Mouse (Mus musculus): ENCODE data around the gene Phldb1. TPM values are rescaled to one million over a fixed set of nuclear protein-coding genes. Genes with fewer than 3 reads are reported as not detected.

The Phldb1 gene
- polyA plus RNA-seq, 1 experiment = 62.2 TPM

DNA sequence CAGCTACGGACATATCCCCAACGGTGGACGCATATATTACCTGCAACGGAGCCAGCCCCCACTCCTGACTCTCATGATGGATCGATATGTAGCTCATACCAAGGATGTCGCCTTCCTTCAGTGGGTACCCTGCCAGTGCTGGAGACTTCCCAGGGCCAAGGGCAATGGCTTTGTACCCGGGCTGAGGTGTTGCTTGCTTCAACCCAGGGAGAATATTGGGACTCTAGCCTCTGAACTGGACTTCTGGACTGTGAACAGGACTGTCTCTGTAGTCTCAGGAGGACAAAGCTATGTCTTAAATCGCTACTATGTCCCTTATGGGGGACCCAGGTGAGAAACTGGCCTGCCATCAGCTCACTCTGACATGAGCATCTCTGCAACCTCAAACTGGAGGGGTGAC lies 52.0 kb downstream of the Phldb1 start:
- TF ChIP-seq USF1 (IDR thresholded peaks at IDR 0.05; ENCODE audit: low read depth) (no peak), POLR2AphosphoS2 (IDR thresholded peaks at IDR 0.05; ENCODE audit: insufficient read length, low read depth) (no peak), SRF (IDR thresholded peaks at IDR 0.05; ENCODE audit: control insufficient read depth, insufficient read length, low read depth) (no peak), E2F4 (IDR thresholded peaks at IDR 0.05; ENCODE audit: insufficient read depth) (no peak), MYOG (IDR thresholded peaks at IDR 0.05; ENCODE audit: control insufficient read depth in 1 of 3, insufficient read depth in 1 of 3, insufficient read length in 2 of 3, low read depth in 2 of 3) (no peak), TCF12 (IDR thresholded peaks at IDR 0.05; ENCODE audit: insufficient read depth, poor library complexity, severe bottlenecking) (no peak), POLR2A (IDR thresholded peaks at IDR 0.05; ENCODE audit: insufficient read length, low read depth) (no peak), MYOD1 (IDR thresholded peaks at IDR 0.05; ENCODE audit: control insufficient read depth in 1 of 3, insufficient read length in 2 of 3, low read depth in 2 of 3) (no peak), MAX (IDR thresholded peaks at IDR 0.05; ENCODE audit: low read depth) (no peak)
- H3K4me3 ChIP-seq = no peak overlapping the region
- H3K36me3 ChIP-seq (ENCODE audit: control insufficient read depth, insufficient read depth) = no peaks in the 10 kb centered on the region
- no peak overlapping the region for H3ac ChIP-seq (ENCODE audit: control insufficient read depth, insufficient read length)
- H3K79me2 ChIP-seq (ENCODE audit: control insufficient read depth, insufficient read depth) = no peaks in the 10 kb centered on the region
- no peak overlapping the region for H3K4me2 ChIP-seq (ENCODE audit: low read depth)
- no peaks in the 10 kb centered on the region for H3K27me3 ChIP-seq (ENCODE audit: control insufficient read depth, insufficient read depth, insufficient read length)

DNA sequence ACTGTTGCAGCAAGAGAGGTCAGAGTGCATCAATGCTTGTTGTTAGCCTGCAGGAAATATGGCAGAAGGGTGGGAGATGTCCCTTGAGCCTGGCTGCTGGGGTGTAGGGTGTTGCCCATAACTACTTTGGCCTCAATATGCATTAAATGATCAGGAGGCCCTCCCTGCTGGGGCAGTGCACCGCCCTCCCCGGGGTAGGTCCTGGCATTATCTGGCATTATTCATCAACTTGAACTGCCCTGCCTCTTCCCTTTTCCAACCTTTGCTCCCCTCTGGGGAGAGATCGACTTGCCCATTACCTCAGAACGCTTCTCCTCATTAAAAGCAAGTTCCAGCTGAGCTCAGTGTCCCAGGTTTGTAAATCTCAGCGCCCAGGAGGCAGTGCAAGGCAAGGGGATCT lies 55.4 kb downstream of the Phldb1 start:
- H3K27me3 ChIP-seq (ENCODE audit: control insufficient read depth, insufficient read depth, insufficient read length) = no peaks in the 10 kb centered on the region
- H3ac ChIP-seq (ENCODE audit: control insufficient read depth, insufficient read length) = no peak overlapping the region
- TF ChIP-seq CEBPB (IDR thresholded peaks at IDR 0.05; ENCODE audit: insufficient read depth, poor library complexity, severe bottlenecking) = no peak
- TF ChIP-seq E2F4 (IDR thresholded peaks at IDR 0.05; ENCODE audit: insufficient read depth) = no peak
- TF ChIP-seq SRF (IDR thresholded peaks at IDR 0.05; ENCODE audit: control insufficient read depth, insufficient read length, low read depth) = no peak
- TF ChIP-seq MYOD1 (IDR thresholded peaks at IDR 0.05; ENCODE audit: control insufficient read depth in 1 of 3, insufficient read length in 2 of 3, low read depth in 2 of 3) = no peak
- TF ChIP-seq USF1 (IDR thresholded peaks at IDR 0.05; ENCODE audit: low read depth) = no peak
- TF ChIP-seq POLR2A (IDR thresholded peaks at IDR 0.05; ENCODE audit: insufficient read length, low read depth) = no peak
- no peak for TF ChIP-seq REST (IDR thresholded peaks at IDR 0.05; ENCODE audit: insufficient read depth, insufficient read length)
- TF ChIP-seq TCF3 (IDR thresholded peaks at IDR 0.05; ENCODE audit: insufficient read length, low read depth) = no peak
- TF ChIP-seq MAX (IDR thresholded peaks at IDR 0.05; ENCODE audit: low read depth) = no peak
- TF ChIP-seq POLR2AphosphoS2 (IDR thresholded peaks at IDR 0.05; ENCODE audit: insufficient read length, low read depth) = no peak
- no peak for TF ChIP-seq TCF12 (IDR thresholded peaks at IDR 0.05; ENCODE audit: insufficient read depth, poor library complexity, severe bottlenecking)
- no peak overlapping the region for H3K4me3 ChIP-seq
- H3K4me2 ChIP-seq (ENCODE audit: low read depth) = no peak overlapping the region
- no peaks in the 10 kb centered on the region for H3K36me3 ChIP-seq (ENCODE audit: control insufficient read depth, insufficient read depth)
- no peaks in the 10 kb centered on the region for H3K79me2 ChIP-seq (ENCODE audit: control insufficient read depth, insufficient read depth)

DNA sequence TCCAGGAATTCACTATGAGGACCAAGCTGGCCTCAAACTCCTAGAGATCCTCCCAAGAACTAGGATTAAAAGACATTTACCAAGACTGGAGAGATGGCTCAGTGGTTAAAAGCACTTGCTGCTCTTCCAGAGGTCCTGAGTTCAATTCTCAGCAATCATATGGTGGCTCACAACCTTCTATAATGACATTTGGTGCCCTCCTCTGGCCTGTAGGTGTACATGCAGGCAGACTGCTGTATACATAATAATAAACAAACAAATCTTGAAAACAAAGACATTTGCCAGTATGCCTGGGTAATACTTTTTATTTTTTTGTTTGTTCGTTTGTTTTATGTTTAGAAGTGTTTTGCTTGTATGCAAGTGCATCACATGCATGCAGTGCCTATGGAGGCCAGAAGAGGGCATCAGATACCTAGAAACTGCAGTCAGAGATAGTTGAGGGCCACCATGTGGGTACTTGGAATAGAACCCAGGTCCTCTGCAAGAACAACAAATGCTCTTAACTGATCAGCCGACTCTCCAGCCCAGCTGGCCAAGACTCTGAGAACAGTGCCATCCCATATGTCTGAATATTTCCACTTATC lies 56.6 kb downstream of the Phldb1 start:
- Histone ChIP-seq H3ac (ENCODE audit: control insufficient read depth, insufficient read length) (no peak overlapping the region), H3K27me3 (ENCODE audit: control insufficient read depth, insufficient read depth, insufficient read length) (no peaks in the 10 kb centered on the region)
- TF ChIP-seq USF1 (IDR thresholded peaks at IDR 0.05; ENCODE audit: low read depth) = no peak
- no peak for TF ChIP-seq REST (IDR thresholded peaks at IDR 0.05; ENCODE audit: insufficient read depth, insufficient read length)
- TF ChIP-seq TCF12 (IDR thresholded peaks at IDR 0.05; ENCODE audit: insufficient read depth, poor library complexity, severe bottlenecking) = no peak
- no peak for TF ChIP-seq E2F4 (IDR thresholded peaks at IDR 0.05; ENCODE audit: insufficient read depth)
- no peak for TF ChIP-seq MYOG (IDR thresholded peaks at IDR 0.05; ENCODE audit: control insufficient read depth in 1 of 3, insufficient read depth in 1 of 3, insufficient read length in 2 of 3, low read depth in 2 of 3)
- no peak for TF ChIP-seq TCF3 (IDR thresholded peaks at IDR 0.05; ENCODE audit: insufficient read length, low read depth)

DNA sequence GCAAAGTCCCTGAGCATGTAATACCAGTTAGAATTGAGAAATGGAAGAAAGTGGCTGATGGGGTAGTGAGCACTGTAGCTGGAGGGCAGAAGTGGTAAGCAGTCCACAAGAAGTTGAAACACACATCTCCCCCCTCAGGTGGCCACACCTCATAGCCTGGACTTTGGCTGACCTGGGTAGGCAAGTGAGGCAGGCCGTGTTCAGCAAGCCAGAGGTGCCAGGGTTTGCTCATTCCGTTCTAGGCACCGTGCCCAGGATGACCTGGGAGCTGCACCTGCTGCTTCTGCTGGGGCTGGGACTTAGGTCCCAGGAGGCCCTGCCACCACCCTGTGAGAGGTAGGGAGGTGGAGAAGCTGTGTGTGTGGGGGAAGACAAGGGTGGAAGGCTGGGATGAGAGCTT lies 62.0 kb downstream of the Phldb1 start, which contains the start of gene Treh:
Treh (plus strand) TSS at position 229 of the 400 bp plus-strand sequence.
- H3K4me3 ChIP-seq = no peak within 1 kb of the TSS
- no peak within 1 kb of the TSS for H3K4me2 ChIP-seq (ENCODE audit: low read depth)
- no peak for TF ChIP-seq TCF12 (IDR thresholded peaks at IDR 0.05; ENCODE audit: insufficient read depth, poor library complexity, severe bottlenecking)
- no peak for TF ChIP-seq USF1 (IDR thresholded peaks at IDR 0.05; ENCODE audit: low read depth)
- no peak for TF ChIP-seq POLR2AphosphoS2 (IDR thresholded peaks at IDR 0.05; ENCODE audit: insufficient read length, low read depth)
- TF ChIP-seq SRF (IDR thresholded peaks at IDR 0.05; ENCODE audit: control insufficient read depth, insufficient read length, low read depth) = no peak
- no peak for TF ChIP-seq CEBPB (IDR thresholded peaks at IDR 0.05; ENCODE audit: insufficient read depth, poor library complexity, severe bottlenecking)
- TF ChIP-seq REST (IDR thresholded peaks at IDR 0.05; ENCODE audit: insufficient read depth, insufficient read length) = no peak
- TF ChIP-seq MYOD1 (IDR thresholded peaks at IDR 0.05; ENCODE audit: control insufficient read depth in 1 of 3, insufficient read length in 2 of 3, low read depth in 2 of 3) = no peak
- no peak for TF ChIP-seq TCF3 (IDR thresholded peaks at IDR 0.05; ENCODE audit: insufficient read length, low read depth)
- TF ChIP-seq E2F4 (IDR thresholded peaks at IDR 0.05; ENCODE audit: insufficient read depth) = no peak
- no peak for TF ChIP-seq POLR2A (IDR thresholded peaks at IDR 0.05; ENCODE audit: insufficient read length, low read depth)
- no peak for TF ChIP-seq MAX (IDR thresholded peaks at IDR 0.05; ENCODE audit: low read depth)
- TF ChIP-seq MYOG (IDR thresholded peaks at IDR 0.05; ENCODE audit: control insufficient read depth in 1 of 3, insufficient read depth in 1 of 3, insufficient read length in 2 of 3, low read depth in 2 of 3) = no peak

More for the DNA sequence above, 56.6 kb downstream of the Phldb1 start:
- no peak overlapping the region for H3K4me3 ChIP-seq
- no peak overlapping the region for H3K4me2 ChIP-seq (ENCODE audit: low read depth)
- no peaks in the 10 kb centered on the region for H3K79me2 ChIP-seq (ENCODE audit: control insufficient read depth, insufficient read depth)
- H3K36me3 ChIP-seq (ENCODE audit: control insufficient read depth, insufficient read depth) = no peaks in the 10 kb centered on the region

More for the DNA sequence above, 62.0 kb downstream of the Phldb1 start, which contains the start of gene Treh:
- Histone ChIP-seq H3ac (ENCODE audit: control insufficient read depth, insufficient read length) (no peak within 1 kb of the TSS), H3K36me3 (ENCODE audit: control insufficient read depth, insufficient read depth) (no peaks in the 10 kb centered on the region), H3K79me2 (ENCODE audit: control insufficient read depth, insufficient read depth) (no peaks in the 10 kb centered on the region), H3K27me3 (ENCODE audit: control insufficient read depth, insufficient read depth, insufficient read length) (peaks cover 8% of the 10 kb centered on the region)

Data from myocyte (in vitro differentiated cells).